Mouse (Mus musculus) lung, adult 2 months (tissue): Measurements from ENCODE around the gene Wnt2b. TPM values are rescaled to one million over a fixed set of nuclear protein-coding genes. Genes with fewer than 3 reads are reported as not detected.

ENCODE experiments used
- DNase-seq: peaks from one replicate; pipeline ENCODE4 v3.0.0; 2022
- H3K4me1 ChIP-seq: fragments of 200-500 bp; 2 replicates; pipeline ENCODE4 v1.6.1; 2011; ENCODE audit warnings: low read length; ENCODE audit not compliant: control insufficient read depth, insufficient read depth
- H3K4me3 ChIP-seq: fragments of 200-500 bp; replicated peaks from 2 replicates; pipeline ENCODE3; 2011; ENCODE audit warnings: low read depth, mild to moderate bottlenecking, control low read depth, low read length; ENCODE audit errors: extremely low read depth
- CTCF ChIP-seq: fragments of 200-500 bp; IDR thresholded peaks from 2 replicates; pipeline ENCODE4 v1.5.1; 2011; ENCODE audit warnings: mild to moderate bottlenecking, low read length, control low read depth; ENCODE audit not compliant: insufficient read depth
- POLR2A ChIP-seq: fragments of 200-500 bp; IDR thresholded peaks from 2 replicates; pipeline ENCODE4 v1.6.1; 2011; ENCODE audit warnings: low read depth, mild to moderate bottlenecking, control low read depth, low read length, borderline replicate concordance; ENCODE audit errors: extremely low read depth
- WGBS: fragments of 180-500 bp; shearing (Covaris S2); methylation state at CpG from one replicate; pipeline ENCODE4 v1.1.7; 2018; 5-methylcytosine and 5-hydroxymethylcytosine counted together
- polyA plus RNA-seq: library from polyadenylated mRNA; depleted of rRNA; stranded (reverse); fragments of >200 nt; gene quantifications from 2 replicates; pipeline ENCODE4 v1.2.3, GENCODE M21; 2012

Gene Wnt2b
- polyA plus RNA-seq, 1 experiment: 3.5 TPM

GRCm38 (mm10) chr3:104965991-104966554 is 4.4 kb upstream of the Wnt2b start:
- DNase-seq: no peak
- Histone ChIP-seq H3K4me1 (peaks cover 5% of the 10 kb centered on the region), H3K4me3 (no peak overlapping the region)
- no peak for TF ChIP-seq CTCF
- 86% methylated on average over 7 of the region's 7 CpGs for WGBS

GRCm38 (mm10) chr3:104965070-104965855 is 3.5 kb upstream of the Wnt2b start:
- Histone ChIP-seq H3K4me3 (no peak overlapping the region), H3K4me1 (peaks cover 6% of the 10 kb centered on the region)
- peak; percentile 1 for DNase-seq
- WGBS: 85% methylated on average over 8 of the region's 8 CpGs
- no peak for TF ChIP-seq CTCF
- TF ChIP-seq POLR2A: no peak

DNA sequence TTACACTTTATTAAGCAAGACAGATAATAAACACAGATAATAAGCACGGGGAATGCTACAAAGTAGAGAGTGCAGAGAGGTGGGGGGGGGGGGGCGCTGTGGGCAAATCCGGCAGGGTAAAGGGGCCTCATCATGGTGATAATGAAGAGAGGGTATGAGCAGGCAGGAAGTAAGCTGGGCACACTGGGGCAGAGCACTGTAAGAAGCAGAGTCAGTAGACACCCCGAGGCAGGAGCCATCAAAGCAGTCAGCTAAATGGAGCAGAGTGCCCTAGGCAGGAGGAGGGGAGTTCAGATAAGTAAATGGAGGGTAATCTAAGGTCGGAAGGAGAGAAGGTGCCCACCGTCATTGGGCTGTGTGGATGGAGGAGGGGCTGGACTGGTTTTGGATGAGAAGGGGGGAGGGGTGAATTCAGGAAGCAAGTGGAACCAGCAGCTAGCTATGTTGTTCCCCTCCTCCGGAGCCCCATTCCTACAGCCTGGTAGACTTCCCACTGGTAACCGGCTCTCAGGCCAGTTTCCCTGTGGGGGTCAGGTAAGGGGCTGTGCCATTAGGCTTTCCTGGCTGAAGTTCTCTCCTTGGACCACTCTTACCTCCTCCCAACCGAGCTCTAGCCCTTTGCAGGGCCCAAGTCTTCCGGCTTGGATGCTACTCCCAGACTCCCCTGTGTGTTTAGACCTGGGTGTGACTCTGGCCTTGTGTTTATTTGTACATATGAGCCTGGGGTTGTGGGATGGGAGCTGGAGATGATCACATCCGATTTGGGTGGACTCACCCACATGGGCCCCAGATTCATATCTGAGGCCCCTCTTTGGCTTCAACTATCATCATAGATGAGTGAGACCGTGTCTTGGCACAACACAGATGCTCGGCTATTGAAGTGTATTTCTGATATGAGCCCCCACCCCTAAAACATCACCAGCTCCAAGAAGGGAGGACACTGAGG is 1.9 kb upstream of the Wnt2b start:
- H3K4me1 ChIP-seq: peaks cover 6% of the 10 kb centered on the region
- peak; percentile 3 for DNase-seq
- WGBS: 37% methylated on average over 13 of the region's 13 CpGs
- no peak overlapping the region for H3K4me3 ChIP-seq
- no peak for TF ChIP-seq POLR2A
- no peak for TF ChIP-seq CTCF

DNA sequence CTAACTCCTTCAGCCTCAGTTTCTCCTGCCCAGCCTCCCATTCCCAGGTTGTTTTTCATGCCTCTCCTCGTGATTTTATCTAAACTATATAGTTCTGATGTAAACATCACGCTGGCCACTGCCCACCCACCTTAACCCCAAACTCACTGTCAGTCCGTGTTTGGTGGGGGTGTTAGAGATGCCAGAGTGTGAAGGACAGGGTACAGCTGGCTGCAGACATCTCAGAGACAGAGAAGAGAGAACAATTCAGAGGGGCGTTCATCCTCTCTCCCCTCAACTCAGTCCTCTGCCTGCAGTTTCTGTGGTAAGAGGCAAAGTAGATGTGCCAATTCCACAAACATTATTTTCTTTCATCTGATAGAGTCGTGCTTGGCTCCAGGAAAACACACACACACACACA is 1.1 kb upstream of the Wnt2b start:
- Histone ChIP-seq H3K4me3 (no peak overlapping the region), H3K4me1 (peaks cover 6% of the 10 kb centered on the region)
- WGBS: 18% methylated on average over 5 of the region's 5 CpGs
- DNase-seq: peak; percentile 1
- no peak for TF ChIP-seq POLR2A
- TF ChIP-seq CTCF: no peak

GRCm38 (mm10) chr3:104962141-104962611 is 455 bp upstream of the Wnt2b start:
- TF ChIP-seq POLR2A (no peak), CTCF (no peak)
- Histone ChIP-seq H3K4me1 (peaks cover 6% of the 10 kb centered on the region), H3K4me3 (peak overlapping the region; percentile 71)
- WGBS: 3% methylated on average over 31 of the region's 31 CpGs
- peak; percentile 34 for DNase-seq

DNA sequence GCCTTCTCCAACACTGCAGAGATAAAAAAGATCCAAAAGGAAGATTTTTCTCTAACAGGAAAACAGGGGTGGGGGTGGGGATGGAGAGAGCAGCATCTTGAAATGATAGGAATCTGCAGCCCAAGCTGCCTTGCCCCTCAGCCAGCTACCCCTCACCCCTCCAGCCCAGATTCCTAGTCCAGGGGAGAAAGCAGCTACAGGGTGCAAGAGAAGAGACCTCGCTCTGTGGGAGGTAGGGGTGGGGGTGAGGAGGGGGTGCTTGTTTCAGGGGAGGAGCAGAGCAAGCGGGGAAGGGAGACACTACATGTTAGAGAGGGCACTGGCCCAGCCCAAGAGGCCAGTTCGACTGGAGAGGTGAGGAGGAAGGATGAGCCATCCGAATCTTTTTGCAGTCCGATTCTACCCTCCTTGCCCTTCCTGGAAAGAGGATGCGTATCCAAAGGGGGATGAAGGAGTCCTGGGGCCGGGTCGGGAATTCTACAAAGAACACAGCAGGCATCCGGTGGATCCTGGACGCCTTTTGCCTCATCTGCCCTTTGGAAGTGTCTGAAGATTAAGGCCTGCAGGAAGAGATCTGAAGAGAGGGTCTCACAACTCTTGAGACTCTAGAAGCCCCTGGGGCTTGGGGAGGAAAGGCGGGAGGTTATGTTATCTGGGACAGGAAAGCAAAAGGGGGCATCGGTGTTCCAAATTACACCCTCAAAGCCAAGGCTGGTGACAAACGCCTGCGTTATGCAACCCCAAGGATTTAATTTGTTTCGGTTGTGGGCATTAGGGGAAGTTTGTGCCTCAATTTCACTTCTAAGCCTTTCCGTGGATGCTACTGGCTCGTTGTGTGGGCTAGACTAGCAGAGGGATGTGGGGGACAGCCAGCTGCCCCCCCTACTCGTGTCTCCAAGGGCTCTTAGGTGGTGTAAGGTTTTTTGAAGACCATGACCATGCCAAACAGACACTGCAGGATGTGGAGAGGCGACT is 1.4 kb downstream of the Wnt2b start:
- 33% methylated on average over 19 of the region's 19 CpGs for WGBS
- TF ChIP-seq CTCF (no peak), POLR2A (no peak)

DNA sequence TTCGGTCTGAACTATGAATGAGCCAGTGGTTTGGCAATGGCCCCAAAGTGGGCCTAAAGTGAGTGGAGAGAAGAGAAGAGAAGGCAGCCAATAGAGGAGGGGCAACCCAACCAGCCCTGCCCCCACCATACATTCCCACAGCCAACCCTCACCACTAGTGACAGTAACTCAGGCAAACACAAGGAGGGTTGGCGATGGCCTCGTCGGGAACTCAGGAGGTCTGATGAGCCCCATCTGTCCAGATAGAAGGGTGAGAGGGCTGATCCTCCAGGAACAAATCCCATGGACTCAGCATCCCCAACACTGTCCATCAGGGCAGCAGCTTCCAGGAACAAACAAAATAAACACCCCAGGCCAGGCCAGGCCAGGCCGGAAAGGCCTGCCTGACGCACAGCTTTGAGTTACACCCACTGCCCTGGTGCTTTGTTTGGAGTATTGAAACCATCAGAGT is 5.6 kb downstream of the Wnt2b start:
- peaks cover 11% of the 10 kb centered on the region for H3K4me1 ChIP-seq
- peak; percentile 26 for DNase-seq
- no peak for TF ChIP-seq POLR2A
- WGBS: 42% methylated on average over 6 of the region's 6 CpGs
- no peak overlapping the region for H3K4me3 ChIP-seq

More for the DNA sequence above, 1.4 kb downstream of the Wnt2b start:
- DNase-seq: no peak
- H3K4me1 ChIP-seq: peaks cover 15% of the 10 kb centered on the region
- no peak overlapping the region for H3K4me3 ChIP-seq

DNA sequence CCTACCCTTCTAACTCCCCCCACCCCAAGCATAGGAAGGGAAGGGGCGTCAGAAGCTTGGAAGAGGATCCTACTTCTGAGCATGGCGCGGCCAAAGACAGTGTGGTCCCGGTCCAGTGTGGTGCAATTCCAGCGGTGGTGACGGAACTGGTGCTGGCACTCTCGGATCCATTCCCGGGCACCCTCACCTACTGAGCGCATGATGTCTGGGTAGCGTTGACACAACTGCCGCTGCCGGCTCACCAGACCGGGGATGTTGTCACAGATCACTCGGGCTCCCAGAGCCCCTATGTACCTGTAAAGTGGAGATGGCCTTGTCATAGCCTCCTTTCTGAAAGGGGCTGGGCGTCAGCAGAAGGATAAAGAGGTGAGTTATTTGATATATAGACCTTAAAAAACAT is 7.2 kb downstream of the Wnt2b start:
- H3K4me3 ChIP-seq: no peak overlapping the region
- 97% methylated on average over 15 of the region's 15 CpGs for WGBS
- no peak for TF ChIP-seq POLR2A
- TF ChIP-seq CTCF: no peak
- DNase-seq: no peak
- H3K4me1 ChIP-seq: peaks cover 9% of the 10 kb centered on the region
